Mouse (Mus musculus) cerebellum, adult 2 months (tissue): Measurements from ENCODE around the gene Pdlim7.

Experiments used
- CTCF ChIP-seq: fragments of 200-500 bp; IDR thresholded peaks from 2 replicates; pipeline ENCODE4 v1.5.1; 2011; ENCODE audit warnings: low read depth, mild to moderate bottlenecking, control low read depth, low read length, moderate library complexity, borderline replicate concordance; ENCODE audit not compliant: insufficient read depth
- POLR2A ChIP-seq: fragments of 200-500 bp; IDR thresholded peaks from 2 replicates; pipeline ENCODE4 v1.6.1; 2011; ENCODE audit warnings: low read length, control low read depth, borderline replicate concordance; ENCODE audit not compliant: insufficient read depth

- TF ChIP-seq POLR2A (no peak), CTCF (no peak)
Measured at GRCm38 (mm10) chr13:55502405-55502804, 11.1 kb downstream of the Pdlim7 start.
